Mouse (Mus musculus) sigmoid colon, adult 10 weeks (tissue): ENCODE data around the gene Krtap4-7. TPM values are rescaled to one million over a fixed set of nuclear protein-coding genes. Genes with fewer than 3 reads are reported as not detected.

Experiments used
- polyA plus RNA-seq: library from polyadenylated mRNA; stranded (reverse); fragments of 350-450 nt; fragmentation: Illumina TruSeq; extraction: RNeasy Lipid Tissue Mini Kit (QIAGEN cat#74804); gene quantifications from one replicate; pipeline ENCODE4 v1.2.3, GENCODE M21; 2014; ENCODE audit warnings: low read depth, low replicate concordance

Gene Krtap4-7
- polyA plus RNA-seq = not detected

DNA sequence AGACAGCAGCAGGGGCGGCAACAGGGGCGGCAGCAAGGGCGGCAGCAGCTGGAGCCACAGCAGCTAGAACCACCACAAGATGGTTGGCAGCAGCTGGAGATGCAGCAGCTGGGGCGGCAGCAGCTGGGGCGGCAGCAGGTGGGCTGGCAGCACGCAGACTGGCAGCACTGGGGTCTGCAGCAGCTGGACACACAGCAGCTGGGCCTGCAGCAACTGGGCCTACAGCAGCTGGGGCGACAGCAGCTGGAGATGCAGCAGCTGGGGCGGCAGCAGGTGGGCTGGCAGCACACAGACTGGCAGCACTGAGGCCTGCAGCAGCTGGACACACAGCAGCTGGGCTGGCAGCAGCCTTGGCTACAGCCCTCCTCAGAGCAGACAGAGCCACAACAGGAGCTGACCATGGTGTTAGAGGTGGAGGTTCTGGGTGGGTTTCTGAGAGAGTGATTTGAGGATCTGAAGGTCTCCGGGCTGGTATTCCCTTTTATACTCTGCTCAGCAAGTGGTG, at the start of gene Krtap4-7:
Krtap4-7 (minus strand) TSS at position 455 of the 505 bp plus-strand sequence.

DNA sequence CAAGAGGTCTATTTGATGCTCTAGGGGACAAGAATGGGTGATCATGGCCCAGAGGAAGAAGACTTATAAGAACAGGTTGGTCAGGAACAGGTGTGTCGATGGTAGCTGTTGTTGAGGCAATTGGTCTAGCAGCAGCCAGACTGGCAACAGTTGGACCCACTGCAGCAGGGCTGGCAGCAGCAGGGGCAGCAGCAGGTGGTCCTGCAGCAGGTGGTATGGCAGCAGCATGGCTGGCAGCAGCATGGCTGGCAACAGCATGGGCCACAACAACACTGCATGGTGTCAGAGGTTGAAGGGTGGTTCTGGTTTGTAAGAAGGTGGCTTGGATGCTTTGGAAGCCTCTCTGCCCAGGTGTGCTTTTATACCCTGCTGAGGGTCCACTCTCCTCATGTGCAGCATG, 46.6 kb upstream of the Krtap4-7 start, which contains the start of gene Gm14190:
Gm14190 (minus strand) TSS at position 278 of the 400 bp plus-strand sequence.

DNA sequence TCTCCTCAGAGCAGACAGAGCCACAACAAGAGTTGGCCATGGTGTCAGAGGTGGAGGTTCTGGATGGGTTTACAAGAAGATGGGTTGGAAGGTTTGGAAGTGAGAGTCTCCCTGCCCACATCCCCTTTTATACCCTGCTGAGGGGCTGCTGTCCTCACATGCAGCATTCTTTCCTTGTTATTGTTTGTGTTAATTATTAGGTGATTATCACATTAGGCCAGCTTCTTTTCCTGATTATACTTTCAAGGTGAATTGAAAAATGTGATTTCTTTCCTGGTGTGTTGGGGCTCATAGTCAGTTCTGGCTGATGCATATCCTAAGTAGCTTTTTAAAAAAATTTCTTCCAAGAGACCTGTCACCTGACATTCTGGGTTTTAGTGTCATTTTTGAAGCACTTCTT, 22.0 kb upstream of the Krtap4-7 start, which contains the start of gene Krtap4-6:
Krtap4-6 (minus strand) TSS at position 101 of the 400 bp plus-strand sequence.

DNA sequence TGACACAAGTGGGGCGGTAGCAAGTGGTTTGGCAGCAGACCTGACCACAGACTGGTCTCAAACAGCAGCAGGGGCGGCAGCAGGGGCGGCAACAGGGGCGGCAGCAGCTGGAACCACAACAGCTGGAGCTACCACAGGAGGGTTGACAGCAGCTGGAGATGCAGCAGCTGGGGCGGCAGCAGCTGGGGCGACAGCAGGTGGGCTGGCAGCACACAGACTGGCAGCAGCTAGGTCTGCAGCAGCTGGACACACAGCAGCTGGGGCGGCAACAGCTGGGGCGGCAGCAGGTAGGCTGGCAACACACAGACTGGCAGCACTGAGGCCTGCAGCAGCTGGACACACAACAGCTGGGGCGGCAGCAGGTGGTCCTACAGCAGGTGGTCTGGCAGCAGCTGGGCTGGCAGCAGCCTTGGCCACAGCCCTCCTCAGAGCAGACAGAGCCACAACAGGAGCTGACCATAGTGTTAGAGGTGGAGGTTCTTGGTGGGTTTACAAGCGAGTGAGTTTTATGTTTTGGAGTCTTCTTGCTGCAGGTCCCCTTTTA, 14.7 kb upstream of the Krtap4-7 start, which contains the start of gene Gm11563:
Gm11563 (minus strand) TSS at position 494 of the 544 bp plus-strand sequence.

DNA sequence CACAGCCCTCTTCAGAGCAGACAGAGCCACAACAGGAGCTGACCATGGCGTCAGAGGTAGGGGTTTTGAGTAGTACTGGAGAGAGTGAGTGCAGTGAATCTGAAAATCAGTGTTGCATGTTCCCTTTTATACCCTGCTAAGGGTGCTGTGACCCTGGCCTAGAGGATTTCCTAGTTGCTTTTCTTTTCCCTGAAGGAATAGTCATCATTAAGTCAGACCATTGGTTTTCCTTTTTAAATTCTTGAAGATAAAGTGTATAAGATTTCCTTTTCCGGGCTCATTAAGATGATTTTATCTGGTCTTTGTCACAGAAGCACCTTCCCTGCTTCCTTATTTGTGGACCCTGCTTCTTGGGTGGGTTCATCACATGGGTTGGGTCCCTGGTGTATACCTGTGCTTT, 6.2 kb upstream of the Krtap4-7 start, which contains the start of gene Gm11555:
Gm11555 (minus strand) TSS at position 101 of the 400 bp plus-strand sequence.

DNA sequence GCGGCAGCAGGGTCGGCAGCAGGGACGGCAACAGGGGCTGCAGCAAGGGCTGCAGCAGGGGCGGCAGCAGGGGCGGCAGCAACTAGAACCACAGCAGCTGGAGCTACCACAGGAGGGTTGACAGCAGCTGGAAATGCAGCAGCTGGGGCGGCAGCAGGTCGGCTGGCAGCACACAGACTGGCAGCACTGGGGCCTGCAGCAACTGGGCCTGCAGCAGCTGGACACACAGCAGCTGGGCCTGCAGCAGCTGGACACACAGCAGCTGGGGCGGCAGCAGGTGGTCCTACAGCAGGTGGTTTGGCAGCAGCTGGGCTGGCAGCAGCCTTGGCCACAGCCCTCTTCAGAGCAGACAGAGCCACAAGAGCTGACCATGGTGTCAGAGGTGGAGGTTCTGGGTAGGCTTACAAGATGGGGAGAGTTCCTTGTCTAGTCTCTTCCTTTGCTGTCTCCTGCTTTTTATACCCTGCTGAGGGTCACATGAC, 9.2 kb downstream of the Krtap4-7 start, which contains the start of gene Krtap4-2:
Krtap4-2 (minus strand) TSS at position 432 of the 482 bp plus-strand sequence.

DNA sequence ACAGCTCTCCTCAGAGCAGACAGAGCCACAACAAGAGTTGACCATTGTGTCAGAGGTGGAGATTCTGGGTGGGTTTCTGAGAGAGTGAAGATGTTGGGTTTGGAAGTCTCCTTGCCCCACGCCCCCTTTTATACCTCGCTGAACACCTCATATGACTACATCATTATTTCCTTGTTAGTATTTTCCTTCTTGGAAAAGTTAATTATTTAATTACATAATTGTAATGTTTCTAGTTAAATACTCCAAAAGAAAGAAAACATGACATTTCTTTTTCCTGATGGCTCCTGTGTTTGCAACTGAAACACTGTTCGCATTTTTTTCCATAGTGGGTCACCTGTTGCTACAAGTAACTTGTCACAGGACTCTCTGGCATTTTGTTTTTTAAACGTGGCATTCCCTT, 15.8 kb downstream of the Krtap4-7 start, which contains the start of gene Krtap4-1:
Krtap4-1 (minus strand) TSS at position 101 of the 400 bp plus-strand sequence.

DNA sequence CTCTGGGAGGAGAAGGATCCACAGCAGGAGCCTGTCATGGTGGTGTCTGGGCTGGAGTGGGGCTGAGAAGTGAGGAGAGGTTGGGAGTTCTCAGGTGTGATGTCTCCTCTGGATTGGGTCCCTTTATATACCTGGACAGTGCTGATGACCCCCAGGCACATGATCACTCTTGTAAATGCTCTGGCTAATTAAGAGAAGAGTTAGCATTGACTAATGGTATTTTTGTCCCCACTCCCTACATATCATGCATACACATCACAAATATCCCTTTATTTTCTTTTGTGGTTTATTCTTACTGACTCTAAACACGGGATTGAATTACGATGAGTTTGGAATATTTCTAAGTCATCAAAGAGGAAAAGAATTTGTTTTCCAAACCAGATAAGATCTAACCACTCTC, 23.6 kb downstream of the Krtap4-7 start, which contains the start of gene Gm11562:
Gm11562 (minus strand) TSS at position 101 of the 400 bp plus-strand sequence.

DNA sequence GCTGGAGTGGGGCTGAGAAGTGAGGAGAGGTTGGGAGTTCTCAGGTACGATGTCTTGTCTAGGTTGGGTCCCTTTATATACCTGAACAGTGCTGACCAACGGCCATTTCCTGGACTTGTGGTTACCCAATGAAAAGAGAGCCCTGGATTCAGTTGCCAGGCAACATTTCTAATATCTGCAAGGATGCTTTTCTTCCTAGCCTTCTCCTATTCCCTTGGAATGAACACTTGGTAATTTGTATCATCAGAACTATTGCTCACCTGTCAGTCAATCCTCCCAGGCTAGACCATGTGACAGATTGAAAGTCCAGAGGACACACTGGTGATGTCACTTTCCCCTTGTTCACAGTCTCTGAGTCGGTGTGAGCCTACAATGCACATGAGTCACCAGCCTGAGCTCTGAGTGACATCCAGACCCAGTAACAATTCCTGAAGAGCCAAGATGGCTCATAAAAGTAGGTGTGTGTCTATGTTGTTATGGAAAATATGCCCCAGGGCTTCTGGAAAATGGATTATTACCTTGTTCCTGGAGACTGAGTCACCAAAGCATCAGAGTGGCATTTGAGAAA, 29.0 kb downstream of the Krtap4-7 start, which contains the start of gene Krtap2-4:
Krtap2-4 (minus strand) TSS at position 51 of the 568 bp plus-strand sequence.

DNA sequence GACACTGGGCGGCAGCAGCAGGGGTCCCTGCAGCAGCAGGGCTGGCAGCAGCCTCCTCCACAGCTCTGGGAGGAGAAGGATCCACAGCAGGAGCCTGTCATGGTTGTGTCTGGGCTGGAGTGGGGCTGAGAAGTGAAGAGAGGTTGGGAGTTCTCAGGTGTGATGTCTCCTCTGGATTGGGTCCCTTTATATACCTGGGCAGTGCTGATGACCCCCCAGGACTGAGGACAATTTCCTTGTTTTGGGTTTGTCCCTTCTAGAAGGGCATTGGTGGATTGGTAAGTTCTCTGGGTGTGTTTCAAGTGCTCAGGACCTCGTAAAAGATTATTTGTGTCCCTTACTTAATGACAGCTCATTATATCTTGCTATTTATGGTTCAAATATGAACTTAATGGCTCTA, 33.8 kb downstream of the Krtap4-7 start, which contains the start of gene Gm11937:
Gm11937 (minus strand) TSS at position 101 of the 400 bp plus-strand sequence.

DNA sequence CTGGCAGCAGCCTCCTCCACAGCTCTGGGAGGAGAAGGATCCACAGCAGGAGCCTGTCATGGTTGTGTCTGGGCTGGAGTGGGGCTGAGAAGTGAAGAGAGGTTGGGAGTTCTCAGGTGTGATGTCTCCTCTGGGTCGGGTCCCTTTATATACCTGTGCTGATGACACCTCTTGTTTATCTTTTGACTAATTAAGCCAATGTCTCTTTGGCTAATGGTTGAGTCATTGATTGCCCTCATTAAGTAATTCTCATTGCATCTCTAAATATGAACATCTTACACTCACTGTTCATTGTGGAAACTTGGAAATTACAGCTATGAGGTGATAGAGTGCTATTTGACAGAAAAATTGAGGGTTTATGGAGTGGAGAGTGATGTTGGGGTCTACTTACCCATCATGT, 40.7 kb downstream of the Krtap4-7 start, which contains the start of gene Gm11938:
Gm11938 (minus strand) TSS at position 101 of the 400 bp plus-strand sequence.

DNA sequence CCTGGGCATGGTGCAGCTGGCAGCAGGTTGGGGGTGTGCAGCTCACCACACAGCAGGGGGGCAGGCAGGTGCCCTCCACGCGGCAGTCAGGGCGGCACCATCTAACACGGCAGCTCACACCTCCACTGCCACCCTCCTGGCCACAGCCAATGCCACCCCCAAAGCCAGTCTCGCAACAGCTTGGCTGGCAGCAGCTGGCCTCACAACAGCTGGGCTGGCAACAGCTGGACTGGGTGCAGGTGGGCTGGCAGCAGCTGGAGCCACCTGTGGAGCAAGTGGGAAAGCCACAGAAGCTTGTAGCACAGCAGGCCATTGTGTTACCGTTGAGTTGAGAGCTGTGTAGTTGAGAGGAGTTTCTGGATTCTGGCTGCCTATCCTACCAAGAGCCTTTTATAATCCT, 46.1 kb downstream of the Krtap4-7 start, which contains the start of gene Krtap9-3:
Krtap9-3 (minus strand) TSS at position 364 of the 400 bp plus-strand sequence.

Other genes with a start within 250 kb of the Krtap4-7 start
- 0.47 TPM for gene Krt12, start 221.8 kb downstream of the Krtap4-7 start, polyA plus RNA-seq
- gene Krt20, start 205.9 kb downstream of the Krtap4-7 start, polyA plus RNA-seq = 486 TPM
- 3.1 TPM for gene Krt23, start 151.0 kb downstream of the Krtap4-7 start, polyA plus RNA-seq
- gene Krt39, start 122.8 kb downstream of the Krtap4-7 start, polyA plus RNA-seq = not detected
- gene Krt40, start 100.9 kb downstream of the Krtap4-7 start, polyA plus RNA-seq = not detected
- not detected for gene Krtap3-3, start 93.2 kb downstream of the Krtap4-7 start, polyA plus RNA-seq
- not detected for gene Krtap3-2, start 87.2 kb downstream of the Krtap4-7 start, polyA plus RNA-seq
- gene Gm11939, start 84.6 kb downstream of the Krtap4-7 start, polyA plus RNA-seq = not detected
- gene Krtap3-1, start 77.5 kb downstream of the Krtap4-7 start, polyA plus RNA-seq = not detected
- gene Krtap1-5, start 63.1 kb downstream of the Krtap4-7 start, polyA plus RNA-seq = not detected
- gene Krtap1-4, start 60.4 kb downstream of the Krtap4-7 start, polyA plus RNA-seq = not detected
- not detected for gene Krtap1-3, start 52.8 kb downstream of the Krtap4-7 start, polyA plus RNA-seq
- gene Krtap9-3, start 46.0 kb downstream of the Krtap4-7 start, polyA plus RNA-seq = not detected
- gene Gm11938, start 40.8 kb downstream of the Krtap4-7 start, polyA plus RNA-seq = not detected
- gene Gm11937, start 33.9 kb downstream of the Krtap4-7 start, polyA plus RNA-seq = not detected
- not detected for gene Krtap2-4, start 29.2 kb downstream of the Krtap4-7 start, polyA plus RNA-seq
- gene Gm11562, start 23.7 kb downstream of the Krtap4-7 start, polyA plus RNA-seq = not detected
- gene Krtap4-1, start 15.9 kb downstream of the Krtap4-7 start, polyA plus RNA-seq = not detected
- gene Krtap4-2, start 9.0 kb downstream of the Krtap4-7 start, polyA plus RNA-seq = not detected
- gene Gm11555, start 6.1 kb upstream of the Krtap4-7 start, polyA plus RNA-seq = not detected
- gene Gm11563, start 14.9 kb upstream of the Krtap4-7 start, polyA plus RNA-seq = not detected
- not detected for gene Krtap4-6, start 21.9 kb upstream of the Krtap4-7 start, polyA plus RNA-seq
- not detected for gene Gm14190, start 46.7 kb upstream of the Krtap4-7 start, polyA plus RNA-seq
- not detected for gene Gm14180, start 90.2 kb upstream of the Krtap4-7 start, polyA plus RNA-seq
- gene Gm11595, start 128.8 kb upstream of the Krtap4-7 start, polyA plus RNA-seq = not detected
- not detected for gene Krtap4-8, start 136.6 kb upstream of the Krtap4-7 start, polyA plus RNA-seq
- gene Krtap4-9, start 141.1 kb upstream of the Krtap4-7 start, polyA plus RNA-seq = not detected
- gene Gm11596, start 149.4 kb upstream of the Krtap4-7 start, polyA plus RNA-seq = not detected
- gene Gm11569, start 154.8 kb upstream of the Krtap4-7 start, polyA plus RNA-seq = not detected
- gene Gm11554, start 160.4 kb upstream of the Krtap4-7 start, polyA plus RNA-seq = not detected
- gene Krtap4-13, start 165.8 kb upstream of the Krtap4-7 start, polyA plus RNA-seq = not detected
- not detected for gene Gm11564, start 171.6 kb upstream of the Krtap4-7 start, polyA plus RNA-seq
- not detected for gene 2300003K06Rik, start 194.0 kb upstream of the Krtap4-7 start, polyA plus RNA-seq
- gene Krtap4-16, start 207.5 kb upstream of the Krtap4-7 start, polyA plus RNA-seq = not detected
- gene Gm11568, start 213.8 kb upstream of the Krtap4-7 start, polyA plus RNA-seq = not detected
- not detected for gene Gm11559, start 220.4 kb upstream of the Krtap4-7 start, polyA plus RNA-seq
- not detected for gene Krtap9-1, start 229.3 kb upstream of the Krtap4-7 start, polyA plus RNA-seq
- gene Gm11567, start 235.1 kb upstream of the Krtap4-7 start, polyA plus RNA-seq = not detected